Mouse (Mus musculus) lung, postnatal 25 days (tissue): ENCODE measurements around the gene Ppp6r2.

ENCODE experiments used
- DNase-seq: peaks from one replicate; pipeline ENCODE4 v3.0.0; 2022; ENCODE audit warnings: low spot score

The Ppp6r2 gene

DNA sequence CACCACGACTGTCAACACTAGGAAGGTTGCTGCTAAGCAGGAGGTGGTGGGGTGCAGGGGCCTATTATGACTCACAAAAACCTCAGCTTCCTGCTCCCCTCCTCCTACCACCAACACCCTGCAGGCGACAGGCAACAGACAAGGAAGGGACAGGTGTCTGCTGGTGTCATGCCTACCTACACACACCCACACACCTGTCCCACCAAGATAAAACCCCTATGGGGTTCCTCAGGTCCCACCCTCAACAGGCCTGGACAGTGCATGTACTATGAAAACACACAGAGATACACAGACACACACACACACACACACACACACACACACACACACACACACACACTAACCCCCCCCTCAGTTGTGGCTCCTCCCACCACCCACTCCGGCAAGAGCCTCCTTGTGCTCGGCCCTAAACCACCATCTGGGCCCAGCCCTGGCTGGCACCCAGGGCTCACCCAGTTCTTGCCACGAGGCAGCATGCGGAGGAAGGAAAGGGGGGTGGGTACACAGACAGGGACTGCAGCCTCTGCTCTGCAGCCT is 98.7 kb downstream of the Ppp6r2 start:
- DNase-seq, result peak; percentile 42

DNA sequence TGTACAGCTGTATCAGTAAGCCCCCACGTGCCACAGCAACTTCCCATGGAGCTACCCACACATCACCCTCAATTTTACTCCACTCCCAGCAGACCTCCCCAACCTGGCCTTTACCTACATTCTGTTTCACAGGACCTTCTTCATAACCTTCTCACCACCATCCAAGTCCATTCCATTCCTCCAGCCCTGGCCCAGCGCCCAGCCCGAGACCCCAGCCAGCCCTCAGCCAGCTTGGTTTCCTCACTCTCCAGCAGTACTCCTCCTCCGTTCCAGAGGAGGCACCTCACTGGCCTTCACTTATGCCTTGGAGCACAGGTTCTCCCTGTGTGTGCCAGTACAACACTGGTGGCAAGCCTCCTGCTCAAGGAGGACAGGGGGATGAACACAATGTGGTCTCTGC is 102.0 kb downstream of the Ppp6r2 start:
- no peak for DNase-seq

DNA sequence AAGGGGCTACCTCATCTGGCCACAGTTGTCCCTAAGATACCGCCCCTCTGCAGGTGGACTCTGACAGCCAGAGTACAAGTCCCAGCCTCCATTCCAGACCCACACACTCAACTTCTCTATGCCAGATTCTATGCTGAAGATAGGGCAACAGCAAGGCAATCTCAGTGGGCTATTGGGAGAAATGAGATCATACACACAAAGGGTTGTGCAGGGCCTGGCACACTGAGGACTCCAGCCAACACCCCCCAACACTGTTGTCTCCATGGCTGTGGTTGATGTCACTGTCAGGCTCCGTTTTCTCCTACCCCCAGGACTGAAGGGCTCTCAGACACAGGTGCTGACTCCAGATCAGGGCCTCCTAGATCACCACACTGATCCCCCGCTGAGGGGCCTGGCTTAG is 102.8 kb downstream of the Ppp6r2 start:
- DNase-seq, result no peak

DNA sequence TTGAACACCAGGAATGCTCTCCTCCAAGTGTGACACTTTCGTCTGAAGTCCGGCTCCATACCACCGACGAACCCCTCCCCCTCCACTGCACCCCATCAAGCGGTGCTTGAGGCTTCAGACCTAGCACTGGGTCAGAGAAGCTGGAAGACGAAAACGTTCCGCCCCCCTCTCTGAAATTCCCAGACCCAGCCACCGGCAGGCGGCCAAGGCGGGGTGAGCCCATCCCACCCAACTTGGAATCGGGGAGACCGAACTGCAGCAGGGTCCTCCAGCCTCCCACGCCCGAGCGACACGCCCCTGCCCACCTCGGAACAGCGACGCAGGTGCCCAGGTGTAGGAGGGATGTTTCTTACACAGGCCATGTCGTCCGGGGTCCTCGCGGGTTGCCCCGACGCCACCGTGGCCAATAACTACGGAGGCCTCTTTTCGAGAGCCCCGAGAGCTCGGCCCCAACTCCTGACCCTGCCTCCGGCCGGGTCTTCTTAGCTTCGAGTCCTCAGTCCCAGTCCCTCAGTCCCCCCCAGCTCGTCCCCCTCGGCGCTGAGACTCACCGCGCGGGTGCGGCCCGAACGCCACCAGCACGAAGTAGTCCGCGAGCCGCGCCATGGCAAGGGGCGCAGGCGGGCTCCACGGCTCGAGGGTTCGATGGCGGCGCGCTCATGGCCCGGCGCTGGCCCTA is 103.3 kb downstream of the Ppp6r2 start:
- DNase-seq, result no peak

GRCm38 (mm10) chr15:89315190-89315731 is 103.9 kb downstream of the Ppp6r2 start, which contains the start of gene Sbf1:
Gene Sbf1 (minus strand): TSS chr15:89315311.
- peak; percentile 99 for DNase-seq

DNA sequence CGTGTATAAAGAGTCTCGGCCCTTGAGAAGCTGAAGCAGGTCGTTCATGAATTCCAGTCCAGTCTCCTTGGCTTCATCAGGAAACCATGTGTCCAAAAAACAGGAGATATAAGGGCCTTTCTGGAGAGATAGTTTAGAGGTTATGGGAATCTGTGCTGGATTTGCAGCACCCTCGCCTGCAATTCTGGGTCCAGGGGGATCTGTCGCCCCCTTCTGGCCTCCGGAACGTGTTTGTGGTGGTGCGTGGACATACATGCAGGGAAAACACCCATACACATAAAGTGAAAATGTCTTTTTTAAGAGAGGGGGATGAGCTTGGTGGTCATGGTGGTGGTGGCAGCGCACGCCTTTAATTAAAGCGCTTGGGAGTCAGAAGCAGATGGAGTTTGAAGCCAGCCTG is 104.8 kb downstream of the Ppp6r2 start:
- DNase-seq, result no peak

GRCm38 (mm10) chr15:89321264-89321663 is 109.9 kb downstream of the Ppp6r2 start:
- DNase-seq, result no peak

DNA sequence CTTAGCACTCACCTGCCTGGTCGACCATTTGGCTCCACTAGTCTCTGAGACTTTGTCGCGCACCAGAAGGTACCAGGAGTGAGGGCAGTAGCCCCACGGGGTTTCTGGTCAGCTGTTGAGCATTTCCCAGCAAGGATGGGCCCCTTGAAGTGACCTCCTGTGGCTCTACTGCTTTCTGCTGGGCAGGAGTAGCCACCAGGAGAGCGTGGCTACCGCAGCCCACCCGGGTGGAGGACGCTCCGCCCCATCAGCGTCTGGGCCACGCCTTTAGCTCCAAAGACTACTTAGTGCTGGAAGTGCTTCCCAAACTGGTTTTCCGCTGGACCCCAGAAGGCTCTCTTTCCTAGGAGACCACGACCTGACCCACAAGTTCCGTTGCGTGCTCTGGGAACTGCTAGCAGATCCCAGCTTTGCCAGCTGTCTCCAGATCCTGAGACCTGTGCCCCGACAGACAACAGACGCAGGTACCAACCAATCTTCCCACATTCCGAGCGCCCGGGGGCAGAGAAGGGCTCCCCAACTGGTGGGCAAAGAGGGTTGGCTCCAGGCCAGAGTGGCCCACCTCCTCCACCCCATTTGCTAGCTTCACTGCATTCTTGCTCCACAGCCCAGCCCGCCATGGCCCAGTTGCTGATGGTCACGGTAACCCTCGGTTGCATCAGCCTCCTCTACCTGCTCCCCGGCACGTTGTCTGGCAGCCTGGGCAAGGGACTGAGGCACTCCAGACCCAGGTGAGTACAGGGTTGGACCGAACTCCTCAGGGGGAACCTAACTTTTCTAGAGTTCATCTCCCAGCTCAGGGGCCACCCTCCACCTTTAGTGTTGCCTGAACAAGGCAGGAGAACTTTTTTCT is 111.5 kb downstream of the Ppp6r2 start, which contains the start of gene Adm2:
Gene Adm2, plus strand, starts transcription at position 51 of the 853 bp plus-strand sequence.
- DNase-seq, result no peak

DNA sequence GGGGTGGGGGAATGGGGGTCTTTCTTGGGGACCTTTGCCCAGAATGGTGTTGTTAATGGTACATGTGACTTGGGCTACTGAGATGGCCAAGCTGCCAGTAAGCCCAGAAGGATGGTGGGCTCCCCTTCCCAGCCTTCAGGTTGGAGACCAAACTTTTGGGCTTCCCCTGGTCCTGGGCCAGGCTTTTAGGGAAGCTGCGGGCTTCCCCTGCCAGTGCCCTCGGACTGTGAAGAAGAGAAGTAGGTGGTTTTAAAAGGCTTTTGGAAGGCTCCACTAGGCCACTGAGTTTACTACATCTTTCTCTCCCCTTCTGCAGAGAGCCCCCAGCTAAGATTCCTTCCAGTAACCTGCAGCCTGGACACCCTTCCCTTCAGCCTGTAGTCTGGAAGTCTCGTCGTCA is 112.3 kb downstream of the Ppp6r2 start:
- DNase-seq, result no peak

DNA sequence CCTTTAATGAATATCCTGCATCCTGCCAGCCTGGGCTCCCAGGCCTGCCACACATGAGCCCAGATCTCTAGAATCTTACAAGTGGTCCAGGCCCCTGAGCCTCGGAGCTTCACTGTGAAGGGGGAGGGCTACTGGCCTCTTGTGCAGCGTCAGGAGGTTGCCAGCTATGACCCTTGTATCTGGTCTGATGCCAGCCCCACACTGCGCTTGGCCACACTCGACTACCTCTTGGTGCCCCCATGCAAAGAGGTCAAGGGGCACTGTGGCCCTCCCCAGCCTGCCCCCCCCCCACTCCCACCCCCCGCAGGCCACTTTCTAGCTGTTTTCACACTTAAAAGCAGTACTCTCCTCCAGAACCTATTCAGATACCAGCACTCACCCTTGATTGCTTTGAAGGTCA is 115.1 kb downstream of the Ppp6r2 start:
- DNase-seq, result no peak

DNA sequence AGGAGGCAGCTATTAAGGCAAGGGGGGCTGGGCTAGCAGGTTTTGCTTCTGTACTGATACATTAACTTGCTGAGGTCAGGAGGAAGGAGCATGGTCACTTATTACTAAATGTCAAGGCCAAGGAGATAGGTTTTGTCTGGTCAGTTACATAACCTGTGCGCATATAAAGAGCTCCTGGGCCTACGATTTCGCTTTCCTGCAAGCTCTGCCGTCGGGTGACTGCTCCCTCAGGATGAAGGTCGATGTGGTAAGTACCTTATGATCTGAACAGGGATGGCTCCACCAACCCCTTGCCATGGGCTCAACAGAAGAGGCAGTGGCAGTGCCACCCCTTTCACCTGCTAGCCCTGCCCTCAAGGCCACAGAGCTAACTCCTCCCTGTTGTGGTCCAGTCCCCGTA is 122.9 kb downstream of the Ppp6r2 start, which contains the start of gene Miox:
Gene Miox, plus strand, starts transcription at position 128 of the 400 bp plus-strand sequence.
- no peak for DNase-seq

DNA sequence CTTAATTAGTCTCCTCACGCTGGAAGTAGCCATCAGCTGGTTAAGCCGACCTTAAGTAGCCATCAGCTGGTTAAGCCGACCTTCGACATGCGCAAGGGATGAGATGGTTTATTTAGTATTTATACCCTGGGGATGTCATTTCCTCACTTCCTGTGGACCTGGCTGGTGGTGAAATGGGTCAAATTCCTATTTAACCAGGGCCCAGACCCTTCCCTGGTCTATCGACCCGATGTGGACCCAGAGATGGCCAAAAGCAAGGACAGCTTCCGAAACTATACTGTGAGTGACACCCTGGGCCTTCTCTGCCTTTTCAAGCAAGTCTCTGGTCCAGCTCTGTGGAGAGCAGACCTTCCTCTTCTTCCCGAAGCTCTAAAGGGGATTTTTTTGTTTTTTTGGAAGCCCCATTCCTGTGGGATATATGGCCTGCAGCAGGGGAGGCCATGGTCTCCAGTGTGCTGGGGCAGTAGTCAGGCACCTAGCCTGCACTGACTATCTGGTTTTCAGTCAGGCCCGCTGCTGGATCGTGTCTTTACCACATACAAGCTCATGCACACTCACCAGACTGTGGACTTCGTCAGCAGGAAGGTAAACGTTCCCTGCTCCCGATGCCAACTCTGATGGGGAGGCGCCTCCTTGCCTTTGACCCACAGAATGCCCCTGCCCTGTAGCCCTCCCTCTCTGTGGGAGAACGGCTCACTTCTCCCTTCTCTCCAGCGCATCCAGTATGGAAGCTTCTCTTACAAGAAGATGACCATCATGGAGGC is 123.6 kb downstream of the Ppp6r2 start:
- no peak for DNase-seq

GRCm38 (mm10) chr15:89336422-89336821 is 125.1 kb downstream of the Ppp6r2 start:
- DNase-seq, result no peak
